Mouse (Mus musculus): ENCODE results near the gene Vps39. TPM values are rescaled to one million over a fixed set of nuclear protein-coding genes. Genes with fewer than 3 reads are reported as not detected.

Vps39 gene
- polyA plus RNA-seq, 1 experiment from 2014 or later = 8.4 TPM

DNA sequence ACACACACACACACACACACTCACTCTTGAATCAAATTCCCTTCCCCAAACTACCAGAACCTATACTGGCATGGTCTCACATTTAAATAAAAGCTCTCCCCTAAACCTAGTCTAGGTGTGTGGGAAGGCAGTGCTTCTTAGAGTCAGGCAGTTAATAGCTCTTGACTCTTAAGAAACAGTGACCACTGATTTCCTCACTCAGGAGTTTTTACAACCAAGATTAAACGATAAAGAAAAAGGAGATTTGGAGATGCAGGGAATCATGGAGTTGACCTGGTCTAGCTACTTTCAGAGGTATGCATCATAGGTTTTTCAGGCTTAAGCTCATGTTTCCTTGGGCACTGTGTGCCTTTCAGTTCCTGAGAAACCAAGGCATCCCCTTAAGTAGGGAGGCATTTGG lies 33.3 kb upstream of the Vps39 start:
- WGBS = 80% methylated on average over 1 of the region's 1 CpGs
- H3K4me3 ChIP-seq (ENCODE audit: low read depth, low read length) = no peak overlapping the region
- TF ChIP-seq EP300 (optimal IDR thresholded peaks at IDR 0.05) = no peak
- TF ChIP-seq CTCF (IDR thresholded peaks at IDR 0.05; ENCODE audit: low read depth) = no peak
- H3K9ac ChIP-seq (ENCODE audit: low read length) = no peak overlapping the region
- H3K27me3 ChIP-seq (ENCODE audit: control insufficient read depth, insufficient read depth, low read length) = no peaks in the 10 kb centered on the region
- H3K4me1 ChIP-seq (replicated peaks; ENCODE audit: control insufficient read depth, insufficient read depth) = no peaks in the 10 kb centered on the region
- no peak overlapping the region for H3K27ac ChIP-seq (replicated peaks)
- no peaks in the 10 kb centered on the region for H3K9me3 ChIP-seq (ENCODE audit: control insufficient read depth, low read length)
- no peak overlapping the region for H3K4me2 ChIP-seq (replicated peaks; ENCODE audit: low read depth)
- H3K36me3 ChIP-seq (ENCODE audit: control insufficient read depth, insufficient read depth, low read length) = peaks cover 19% of the 10 kb centered on the region
- DNase-seq (ENCODE audit: low spot score) (no peak), ATAC-seq (ENCODE audit: low FRiP score, low TSS enrichment) (no peak)

DNA sequence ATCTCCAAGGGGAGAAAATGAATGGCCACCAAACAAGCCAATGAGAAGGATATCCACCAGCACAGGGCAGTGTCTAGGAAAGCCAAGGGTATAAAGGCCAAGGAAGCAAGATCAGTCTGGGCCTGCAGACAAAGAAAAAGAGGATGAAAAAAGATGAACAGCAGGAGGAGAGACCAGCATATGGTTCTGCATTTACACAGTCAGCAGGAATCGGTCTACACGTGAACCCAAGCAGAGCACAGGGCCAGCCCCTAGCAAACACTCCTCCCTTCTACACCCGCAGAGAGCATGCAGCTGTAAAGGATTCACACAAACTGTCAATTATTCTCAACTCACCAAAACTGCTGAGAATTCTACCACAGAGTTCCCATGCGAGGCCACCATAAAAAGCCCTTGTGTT lies 20.9 kb upstream of the Vps39 start:
- Histone ChIP-seq H3K27me3 (ENCODE audit: control insufficient read depth, insufficient read depth, low read length) (no peaks in the 10 kb centered on the region), H3K4me1 (replicated peaks; ENCODE audit: control insufficient read depth, insufficient read depth) (no peaks in the 10 kb centered on the region), H3K4me3 (ENCODE audit: low read depth, low read length) (no peak overlapping the region), H3K9me3 (ENCODE audit: control insufficient read depth, low read length) (no peaks in the 10 kb centered on the region), H3K9ac (ENCODE audit: low read length) (no peak overlapping the region), H3K4me2 (replicated peaks; ENCODE audit: low read depth) (no peak overlapping the region), H3K27ac (replicated peaks) (no peak overlapping the region), H3K36me3 (ENCODE audit: control insufficient read depth, insufficient read depth, low read length) (peaks cover 21% of the 10 kb centered on the region)
- TF ChIP-seq EP300 (optimal IDR thresholded peaks at IDR 0.05) = no peak
- TF ChIP-seq CTCF (IDR thresholded peaks at IDR 0.05; ENCODE audit: low read depth) = no peak
- WGBS = 84% methylated on average over 4 of the region's 4 CpGs
- DNase-seq (ENCODE audit: low spot score) = no peak
- ATAC-seq (ENCODE audit: low FRiP score, low TSS enrichment) = no peak

DNA sequence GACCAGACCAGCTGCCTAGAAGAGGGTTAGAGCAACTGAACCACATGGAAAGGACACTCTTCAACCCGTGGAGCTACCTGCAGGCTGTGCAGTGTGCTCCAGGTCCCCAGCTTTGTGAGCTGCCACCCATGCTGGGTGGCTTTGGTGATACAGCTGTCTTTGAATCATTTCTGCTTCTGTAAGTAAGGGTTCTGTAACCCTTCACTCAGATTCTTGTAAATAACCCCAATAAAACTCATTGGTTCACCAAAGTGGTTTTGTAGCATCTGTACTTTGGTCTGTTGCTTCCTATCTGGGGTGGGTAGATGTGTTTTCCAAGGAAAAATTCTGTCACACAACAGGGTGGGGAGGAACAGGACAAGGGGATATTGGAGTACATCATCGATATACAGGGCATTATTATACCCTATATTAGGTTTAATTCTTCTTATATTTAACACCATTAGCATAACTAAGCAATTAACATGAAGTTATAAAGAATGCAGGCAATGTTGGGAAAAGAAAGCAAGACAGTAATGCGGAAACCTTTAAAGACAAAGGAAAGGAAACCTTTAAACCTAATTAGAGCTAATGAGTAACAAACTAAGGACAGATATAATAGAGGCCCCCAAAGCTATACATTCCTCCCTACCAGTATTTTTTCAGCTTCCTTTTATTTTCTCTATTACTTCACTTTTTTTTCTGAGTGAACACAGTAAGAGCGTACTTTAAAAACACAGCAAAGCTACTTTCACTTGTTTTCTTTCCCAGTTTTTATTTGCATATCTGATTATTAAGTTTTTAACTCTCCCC lies 14.7 kb upstream of the Vps39 start:
- Histone ChIP-seq H3K36me3 (ENCODE audit: control insufficient read depth, insufficient read depth, low read length) (peaks cover 26% of the 10 kb centered on the region), H3K4me2 (replicated peaks; ENCODE audit: low read depth) (no peak overlapping the region), H3K9me3 (ENCODE audit: control insufficient read depth, low read length) (no peaks in the 10 kb centered on the region), H3K27me3 (ENCODE audit: control insufficient read depth, insufficient read depth, low read length) (no peaks in the 10 kb centered on the region), H3K4me1 (replicated peaks; ENCODE audit: control insufficient read depth, insufficient read depth) (no peaks in the 10 kb centered on the region), H3K27ac (replicated peaks) (no peak overlapping the region), H3K4me3 (ENCODE audit: low read depth, low read length) (no peak overlapping the region), H3K9ac (ENCODE audit: low read length) (no peak overlapping the region)
- TF ChIP-seq EP300 (optimal IDR thresholded peaks at IDR 0.05) (no peak), CTCF (IDR thresholded peaks at IDR 0.05; ENCODE audit: low read depth) (no peak)
- WGBS = 94% methylated on average over 4 of the region's 4 CpGs
- DNase-seq (ENCODE audit: low spot score) = no peak
- no peak for ATAC-seq (ENCODE audit: low FRiP score, low TSS enrichment)

DNA sequence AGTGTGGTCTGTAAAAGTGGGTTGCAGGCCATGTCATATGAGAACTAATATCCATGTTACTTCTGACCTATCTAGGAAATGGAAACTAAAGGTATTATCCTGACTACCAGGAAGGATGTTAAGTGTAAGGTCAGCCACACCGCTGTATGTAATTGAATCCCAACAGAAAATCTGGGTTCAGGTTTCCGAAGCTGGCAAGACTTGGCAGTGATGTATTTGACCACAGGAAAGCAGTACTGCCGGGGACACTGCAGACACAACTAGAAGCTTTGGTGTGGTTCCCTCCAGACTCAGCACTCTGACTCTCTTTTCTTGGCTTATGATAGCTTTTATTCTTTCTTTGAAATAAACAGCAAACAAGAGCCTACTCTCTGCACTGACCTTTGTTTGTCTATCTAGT lies 13.6 kb upstream of the Vps39 start:
- Histone ChIP-seq H3K4me2 (replicated peaks; ENCODE audit: low read depth) (no peak overlapping the region), H3K4me1 (replicated peaks; ENCODE audit: control insufficient read depth, insufficient read depth) (no peaks in the 10 kb centered on the region), H3K9ac (ENCODE audit: low read length) (no peak overlapping the region), H3K36me3 (ENCODE audit: control insufficient read depth, insufficient read depth, low read length) (peaks cover 24% of the 10 kb centered on the region), H3K9me3 (ENCODE audit: control insufficient read depth, low read length) (no peaks in the 10 kb centered on the region), H3K27ac (replicated peaks) (no peak overlapping the region), H3K4me3 (ENCODE audit: low read depth, low read length) (no peak overlapping the region), H3K27me3 (ENCODE audit: control insufficient read depth, insufficient read depth, low read length) (no peaks in the 10 kb centered on the region)
- 87% methylated on average over 3 of the region's 3 CpGs for WGBS
- no peak for DNase-seq (ENCODE audit: low spot score)
- no peak for TF ChIP-seq CTCF (IDR thresholded peaks at IDR 0.05; ENCODE audit: low read depth)
- no peak for TF ChIP-seq EP300 (optimal IDR thresholded peaks at IDR 0.05)
- ATAC-seq (ENCODE audit: low FRiP score, low TSS enrichment) = no peak

DNA sequence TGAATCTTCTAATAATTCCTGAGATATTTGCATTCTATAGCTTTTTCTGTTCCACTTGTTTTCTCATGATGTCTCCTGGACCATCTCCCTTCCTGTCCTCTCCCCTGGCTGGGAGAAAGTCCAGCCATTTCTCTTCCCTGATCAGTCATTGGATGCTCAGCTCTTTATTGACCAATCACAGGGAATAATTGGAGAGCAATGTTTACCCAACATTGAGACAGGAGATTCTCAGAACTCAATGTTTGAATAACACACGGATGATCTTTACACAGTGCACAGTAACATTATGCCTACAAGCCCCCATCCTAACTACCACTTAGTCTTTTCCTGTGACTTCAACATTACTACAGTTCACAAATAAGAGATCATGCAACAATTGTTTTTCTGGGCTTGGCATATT lies 7.5 kb upstream of the Vps39 start:
- 39% methylated on average over 1 of the region's 1 CpGs for WGBS
- Histone ChIP-seq H3K27ac (replicated peaks) (no peak overlapping the region), H3K36me3 (ENCODE audit: control insufficient read depth, insufficient read depth, low read length) (peaks cover 17% of the 10 kb centered on the region), H3K4me2 (replicated peaks; ENCODE audit: low read depth) (no peak overlapping the region), H3K9ac (ENCODE audit: low read length) (no peak overlapping the region), H3K4me3 (ENCODE audit: low read depth, low read length) (no peak overlapping the region), H3K27me3 (ENCODE audit: control insufficient read depth, insufficient read depth, low read length) (no peaks in the 10 kb centered on the region), H3K4me1 (replicated peaks; ENCODE audit: control insufficient read depth, insufficient read depth) (no peaks in the 10 kb centered on the region), H3K9me3 (ENCODE audit: control insufficient read depth, low read length) (no peaks in the 10 kb centered on the region)
- no peak for TF ChIP-seq CTCF (IDR thresholded peaks at IDR 0.05; ENCODE audit: low read depth)
- no peak for TF ChIP-seq EP300 (optimal IDR thresholded peaks at IDR 0.05)
- DNase-seq (ENCODE audit: low spot score) = no peak
- ATAC-seq (ENCODE audit: low FRiP score, low TSS enrichment) = no peak

DNA sequence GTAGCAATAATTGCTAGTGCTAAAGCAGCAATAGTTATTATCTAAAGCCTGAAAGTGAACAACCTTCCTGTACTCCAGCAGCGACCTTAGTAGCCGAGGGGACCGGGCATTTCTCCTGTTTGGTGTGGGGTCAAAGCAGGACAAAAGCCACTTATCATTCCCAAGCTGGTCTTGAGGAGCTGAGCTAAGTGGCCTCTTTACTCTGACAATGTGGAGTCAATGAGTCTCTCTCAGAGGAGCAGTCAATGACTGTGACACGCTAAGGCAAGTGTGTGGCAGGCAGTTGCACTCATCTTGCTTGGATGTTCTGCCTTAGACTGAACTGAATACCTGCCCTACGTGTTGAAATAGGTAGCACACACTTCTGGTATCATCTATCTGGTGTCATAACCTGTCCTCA lies 1.6 kb downstream of the Vps39 start:
- DNase-seq (ENCODE audit: low spot score) = no peak
- Histone ChIP-seq H3K27me3 (ENCODE audit: control insufficient read depth, insufficient read depth, low read length) (no peaks in the 10 kb centered on the region), H3K4me2 (replicated peaks; ENCODE audit: low read depth) (no peak overlapping the region), H3K4me1 (replicated peaks; ENCODE audit: control insufficient read depth, insufficient read depth) (0 out of 2 replicates have a peak, but pooled peaks cover 3% of the 10 kb centered on the region), H3K4me3 (ENCODE audit: low read depth, low read length) (no peak overlapping the region), H3K27ac (replicated peaks) (no peak overlapping the region), H3K36me3 (ENCODE audit: control insufficient read depth, insufficient read depth, low read length) (peaks cover 9% of the 10 kb centered on the region; the same call in 1 of the 2 replicates), H3K9me3 (ENCODE audit: control insufficient read depth, low read length) (no peaks in the 10 kb centered on the region), H3K9ac (ENCODE audit: low read length) (no peak overlapping the region)
- ATAC-seq (ENCODE audit: low FRiP score, low TSS enrichment) = no peak
- TF ChIP-seq CTCF (IDR thresholded peaks at IDR 0.05; ENCODE audit: low read depth) (no peak), EP300 (optimal IDR thresholded peaks at IDR 0.05) (no peak)
- WGBS = 85% methylated on average over 5 of the region's 5 CpGs
